Mouse (Mus musculus) limb, embryonic 10.5 days (tissue): ENCODE data around the gene Borcs6. TPM values are rescaled to one million over a fixed set of nuclear protein-coding genes. Genes with fewer than 3 reads are reported as not detected.

ENCODE experiments used
- DNase-seq: peaks from one replicate; pipeline ENCODE4 v3.0.0-alpha.2; 2017; ENCODE audit warnings: low spot score
- H3K27ac ChIP-seq: fragments of 300-500 bp; sonication (generic); 2 replicates; pipeline ENCODE4 v1.5.1; 2016; ENCODE audit warnings: mild to moderate bottlenecking
- H3K27me3 ChIP-seq: fragments of 300-500 bp; sonication (generic); 2 replicates; pipeline ENCODE4 v1.6.1; 2016; ENCODE audit warnings: low read depth, mild to moderate bottlenecking; ENCODE audit not compliant: poor library complexity, severe bottlenecking
- H3K36me3 ChIP-seq: fragments of 300-500 bp; sonication (generic); 2 replicates; pipeline ENCODE4 v1.6.1; 2016; ENCODE audit warnings: mild to moderate bottlenecking, moderate library complexity
- H3K4me1 ChIP-seq: fragments of 300-500 bp; sonication (generic); 2 replicates; pipeline ENCODE4 v1.6.1; 2016
- H3K4me3 ChIP-seq: fragments of 300-500 bp; sonication (generic); 2 replicates; pipeline ENCODE4 v1.5.1; 2016; ENCODE audit warnings: mild to moderate bottlenecking, moderate library complexity
- H3K9me3 ChIP-seq: fragments of 300-500 bp; sonication (generic); replicated peaks from 2 replicates; pipeline ENCODE4 v1.6.1; 2016; ENCODE audit warnings: mild to moderate bottlenecking
- WGBS: fragments of 180-500 bp; shearing (Covaris S2); methylation state at CpG from one replicate; pipeline ENCODE4 v1.1.7; 2016; 5-methylcytosine and 5-hydroxymethylcytosine counted together
- polyA plus RNA-seq: library from polyadenylated mRNA; unstranded; fragments of >200 nt; fragmentation: Nextera tagmentation; extraction: Ambion mirVana; gene quantifications from 2 replicates; pipeline ENCODE4 v1.2.1, GENCODE M21; 2016

The Borcs6 gene
- polyA plus RNA-seq, 1 experiment from 2014 or later, result 6.0 TPM

DNA sequence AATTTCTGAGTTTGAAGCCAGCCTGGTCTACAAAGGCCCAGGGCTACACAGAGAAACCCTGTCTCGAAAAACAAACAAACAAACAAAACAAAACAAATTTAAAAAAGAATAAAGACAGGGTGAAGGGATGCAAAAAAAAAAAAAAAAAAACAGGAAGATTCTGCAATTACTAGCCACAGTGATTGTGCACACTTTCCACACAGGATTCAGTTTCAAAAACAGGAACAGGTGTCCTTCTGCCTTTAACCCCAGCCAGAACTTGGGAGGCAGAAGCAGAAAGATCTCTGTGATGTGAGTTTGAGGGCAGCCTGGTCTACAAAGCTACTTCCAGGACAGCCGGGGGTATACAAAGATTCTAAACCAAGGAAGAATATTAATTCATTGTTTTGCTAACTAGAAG is 1.3 kb upstream of the Borcs6 start:
- Histone ChIP-seq H3K27me3 (0 out of 2 replicates have a peak, but pooled peaks cover 5% of the 10 kb centered on the region), H3K36me3 (peaks cover 13% of the 10 kb centered on the region), H3K27ac (no peak overlapping the region), H3K4me1 (peaks cover 32% of the 10 kb centered on the region), H3K4me3 (peak overlapping the region; percentile 80), H3K9me3 (no peaks in the 10 kb centered on the region)
- DNase-seq, result no peak
- WGBS, result 79% methylated on average over 2 of the region's 2 CpGs

DNA sequence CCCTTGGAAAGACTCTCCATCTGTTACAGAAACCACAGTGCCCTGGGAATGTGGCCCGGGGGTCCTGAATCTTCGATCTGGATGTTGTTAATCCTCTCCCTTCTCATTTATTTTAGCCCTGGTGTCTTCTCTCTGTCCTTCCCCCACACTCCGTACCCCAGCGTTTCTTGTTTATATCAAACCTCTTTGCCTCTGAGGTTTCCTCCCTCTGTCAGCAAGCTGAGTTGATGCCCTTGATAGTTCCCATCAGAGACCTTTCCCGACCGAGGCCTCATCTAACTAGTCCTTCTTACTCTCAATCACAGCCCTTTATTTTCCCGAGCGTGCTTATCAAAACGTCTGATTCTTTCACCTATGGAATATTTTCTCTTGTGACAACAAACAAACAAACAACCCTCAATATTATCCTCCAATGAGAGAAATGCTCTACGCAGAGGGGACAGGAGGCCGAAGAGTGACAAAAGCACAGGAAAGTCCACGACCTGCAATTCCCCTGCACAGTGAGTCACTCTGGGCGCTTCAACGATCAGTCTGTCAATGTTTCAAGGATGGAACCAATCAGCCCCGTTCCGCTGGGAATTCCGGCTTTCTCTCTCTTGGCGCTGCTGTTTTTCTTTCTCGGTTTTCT is 674 bp upstream of the Borcs6 start:
- Histone ChIP-seq H3K27me3 (0 out of 2 replicates have a peak, but pooled peaks cover 5% of the 10 kb centered on the region), H3K4me3 (peak overlapping the region; percentile 80), H3K27ac (peak overlapping the region; percentile 89), H3K4me1 (peaks cover 32% of the 10 kb centered on the region), H3K36me3 (peaks cover 7% of the 10 kb centered on the region), H3K9me3 (no peaks in the 10 kb centered on the region)
- 2% methylated on average over 19 of the region's 19 CpGs for WGBS
- DNase-seq, result no peak

DNA sequence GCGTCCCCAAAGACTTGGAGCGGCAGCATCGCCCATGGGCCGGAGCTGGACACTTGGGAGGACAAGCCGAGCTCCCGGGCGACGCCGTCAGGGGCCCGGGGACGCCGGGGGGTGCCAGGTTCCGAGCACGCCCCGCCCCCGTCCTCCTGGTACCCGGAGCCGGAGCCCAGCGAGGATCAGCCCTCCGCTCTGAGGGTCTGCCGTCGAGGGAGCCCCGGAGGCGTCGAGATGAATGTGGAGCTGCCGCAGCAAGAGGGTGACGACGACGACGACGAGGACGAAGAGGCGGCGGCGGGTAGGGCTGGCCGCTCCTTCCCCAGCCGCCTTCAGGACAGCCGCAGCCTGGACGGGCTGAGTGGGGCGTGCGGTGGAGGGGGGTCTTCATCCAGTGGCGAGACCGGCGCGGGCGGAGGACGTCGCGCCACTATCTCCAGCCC is 476 bp downstream of the Borcs6 start:
- WGBS, result under 1% methylated on average over 47 of the region's 49 CpGs
- H3K4me1 ChIP-seq, result peaks cover 44% of the 10 kb centered on the region

DNA sequence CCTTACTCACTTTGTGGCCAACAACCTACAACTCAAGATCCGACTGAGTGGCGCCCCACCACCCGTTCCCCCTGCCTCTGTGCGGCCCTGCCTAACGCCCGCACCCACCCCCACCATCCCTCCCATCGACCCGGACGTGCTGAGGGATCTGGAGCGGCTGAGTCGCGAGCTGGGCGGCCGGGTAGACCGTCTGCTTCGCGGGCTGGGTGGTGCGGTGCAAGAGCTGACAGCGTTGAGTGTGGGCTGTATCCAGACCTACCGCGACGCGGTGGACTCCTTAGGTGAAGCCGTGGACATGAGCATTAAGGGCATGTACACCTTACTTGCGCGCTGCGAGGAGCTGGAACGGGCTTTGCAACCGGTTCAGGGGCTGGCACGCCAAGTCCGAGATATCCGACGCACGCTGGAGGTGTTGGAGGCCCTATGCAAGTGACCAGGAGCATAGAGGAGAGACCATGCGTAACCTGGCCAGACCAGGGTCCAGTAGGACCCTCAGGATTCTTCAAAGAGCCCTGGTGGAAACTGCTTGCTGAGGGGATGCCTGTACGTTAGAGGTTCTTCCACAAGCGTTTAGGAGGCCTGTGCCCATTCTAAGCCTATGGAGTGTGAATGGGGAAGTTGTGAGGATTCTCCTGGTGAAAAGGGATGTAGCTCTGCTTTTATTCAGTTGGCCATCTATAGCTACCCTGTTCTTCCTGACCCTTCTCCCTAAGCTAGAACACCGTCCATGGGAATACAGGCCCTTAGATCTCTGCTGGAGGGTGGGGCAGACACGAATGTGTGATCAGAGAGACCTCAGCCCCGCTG is 1.1 kb downstream of the Borcs6 start:
- no peaks in the 10 kb centered on the region for H3K36me3 ChIP-seq
- H3K4me3 ChIP-seq, result peak overlapping the region; percentile 80
- peak; percentile 66 for DNase-seq
- under 1% methylated on average over 40 of the region's 40 CpGs for WGBS
- H3K9me3 ChIP-seq, result no peaks in the 10 kb centered on the region
- peak overlapping the region; percentile 89 for H3K27ac ChIP-seq
- peaks cover 46% of the 10 kb centered on the region for H3K4me1 ChIP-seq
- 0 out of 2 replicates have a peak, but pooled peaks cover 5% of the 10 kb centered on the region for H3K27me3 ChIP-seq

More for the DNA sequence above, 476 bp downstream of the Borcs6 start:
- DNase-seq, result no peak
- Histone ChIP-seq H3K4me3 (peak overlapping the region; percentile 80), H3K9me3 (no peaks in the 10 kb centered on the region), H3K36me3 (no peaks in the 10 kb centered on the region), H3K27ac (peak overlapping the region; percentile 89), H3K27me3 (0 out of 2 replicates have a peak, but pooled peaks cover 5% of the 10 kb centered on the region)

DNA sequence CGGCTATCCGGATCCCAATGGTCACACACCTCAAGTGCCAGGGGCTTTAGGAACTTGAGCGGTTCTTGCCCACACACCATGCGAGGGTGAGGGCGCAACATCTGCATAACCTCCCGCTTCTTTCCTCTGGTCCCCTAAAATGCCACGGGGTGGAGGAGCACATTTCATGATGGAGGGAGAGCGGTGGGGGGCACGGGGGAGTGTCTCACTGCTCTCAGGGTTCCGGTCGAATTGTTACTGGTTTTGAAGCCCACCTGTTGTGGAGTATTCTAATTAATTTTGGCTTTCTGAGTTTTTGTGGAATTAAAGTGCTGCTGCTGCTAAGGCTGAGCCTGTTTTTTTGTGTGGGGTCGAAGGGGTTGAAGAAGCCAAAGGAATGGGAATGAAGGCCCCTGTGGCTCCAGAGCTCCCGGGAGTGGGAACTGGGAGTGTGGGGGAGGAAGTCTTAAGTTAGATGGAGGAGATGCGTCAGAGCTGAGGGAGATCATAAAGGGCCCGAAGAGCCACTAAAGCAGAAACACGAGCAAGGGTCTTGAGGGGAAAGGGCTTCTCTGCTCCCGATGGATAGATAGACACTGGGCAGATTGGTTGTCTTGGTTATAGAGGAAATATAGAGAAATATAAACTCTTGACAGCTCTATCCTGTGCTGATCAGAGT is 1.9 kb downstream of the Borcs6 start:
- no peak overlapping the region for H3K27ac ChIP-seq
- WGBS, result 6% methylated on average over 17 of the region's 17 CpGs

DNA sequence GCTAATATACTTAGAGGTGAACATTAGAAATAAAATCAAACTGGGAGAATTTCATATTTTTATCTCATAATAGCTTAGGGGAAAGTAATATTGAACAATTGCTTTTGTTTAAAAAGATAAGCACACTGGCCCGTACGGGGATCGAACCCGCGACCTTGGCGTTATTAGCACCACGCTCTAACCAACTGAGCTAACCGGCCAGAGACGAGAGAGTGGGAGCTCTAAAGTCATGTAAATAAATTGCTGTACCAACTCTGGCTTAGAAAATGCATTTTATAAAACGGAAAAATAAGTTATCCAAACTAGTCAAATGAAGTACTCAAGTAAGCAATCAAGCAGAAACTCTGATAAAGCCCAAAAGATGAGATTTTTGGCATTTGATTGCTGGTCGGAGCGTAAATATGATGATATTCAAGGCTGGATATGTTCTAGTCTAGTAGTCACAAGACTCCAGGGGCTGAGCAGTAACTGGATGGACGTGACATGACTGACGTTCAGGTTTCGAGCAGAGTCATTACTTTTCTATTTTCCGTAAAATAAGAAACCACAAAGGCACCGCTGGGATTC is 2.8 kb downstream of the Borcs6 start:
- H3K9me3 ChIP-seq, result no peaks in the 10 kb centered on the region
- 0 out of 2 replicates have a peak, but pooled peaks cover 5% of the 10 kb centered on the region for H3K27me3 ChIP-seq
- H3K4me1 ChIP-seq, result peaks cover 61% of the 10 kb centered on the region
- peak; percentile 74 for DNase-seq
- no peak overlapping the region for H3K27ac ChIP-seq
- under 1% methylated on average over 17 of the region's 17 CpGs for WGBS
- no peaks in the 10 kb centered on the region for H3K36me3 ChIP-seq
- peak overlapping the region; percentile 81 for H3K4me3 ChIP-seq

More for the DNA sequence above, 1.9 kb downstream of the Borcs6 start:
- peak overlapping the region; percentile 80 for H3K4me3 ChIP-seq
- DNase-seq, result peak; percentile 50
- H3K9me3 ChIP-seq, result no peaks in the 10 kb centered on the region
- H3K27me3 ChIP-seq, result 0 out of 2 replicates have a peak, but pooled peaks cover 5% of the 10 kb centered on the region
- peaks cover 54% of the 10 kb centered on the region for H3K4me1 ChIP-seq
- no peaks in the 10 kb centered on the region for H3K36me3 ChIP-seq

DNA sequence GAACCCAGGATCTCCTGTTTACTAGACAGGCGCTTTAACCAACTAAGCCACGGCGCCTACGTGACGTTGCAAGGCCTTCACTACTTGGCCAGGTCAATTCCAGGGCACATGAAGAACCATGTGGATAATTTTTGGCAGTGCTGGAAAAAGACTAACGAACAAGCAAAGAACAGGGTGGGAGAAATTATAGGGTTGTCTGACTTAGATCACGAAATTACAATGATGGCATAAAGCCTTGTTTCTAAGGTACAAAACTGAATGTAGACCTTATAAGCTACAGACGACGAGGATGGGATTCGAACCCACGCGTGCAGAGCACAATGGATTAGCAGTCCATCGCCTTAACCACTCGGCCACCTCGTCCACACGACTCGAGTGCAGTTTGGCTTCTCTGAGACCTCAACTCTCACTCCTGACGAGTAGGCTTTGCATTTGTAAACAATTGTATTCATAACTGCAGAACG is 3.3 kb downstream of the Borcs6 start:
- no peaks in the 10 kb centered on the region for H3K9me3 ChIP-seq
- peak overlapping the region; percentile 81 for H3K4me3 ChIP-seq
- 0 out of 2 replicates have a peak, but pooled peaks cover 5% of the 10 kb centered on the region for H3K27me3 ChIP-seq
- peak; percentile 96 for DNase-seq
- peaks cover 61% of the 10 kb centered on the region for H3K4me1 ChIP-seq
- under 1% methylated on average over 19 of the region's 19 CpGs for WGBS
- no peaks in the 10 kb centered on the region for H3K36me3 ChIP-seq
- peak overlapping the region; percentile 75 for H3K27ac ChIP-seq

DNA sequence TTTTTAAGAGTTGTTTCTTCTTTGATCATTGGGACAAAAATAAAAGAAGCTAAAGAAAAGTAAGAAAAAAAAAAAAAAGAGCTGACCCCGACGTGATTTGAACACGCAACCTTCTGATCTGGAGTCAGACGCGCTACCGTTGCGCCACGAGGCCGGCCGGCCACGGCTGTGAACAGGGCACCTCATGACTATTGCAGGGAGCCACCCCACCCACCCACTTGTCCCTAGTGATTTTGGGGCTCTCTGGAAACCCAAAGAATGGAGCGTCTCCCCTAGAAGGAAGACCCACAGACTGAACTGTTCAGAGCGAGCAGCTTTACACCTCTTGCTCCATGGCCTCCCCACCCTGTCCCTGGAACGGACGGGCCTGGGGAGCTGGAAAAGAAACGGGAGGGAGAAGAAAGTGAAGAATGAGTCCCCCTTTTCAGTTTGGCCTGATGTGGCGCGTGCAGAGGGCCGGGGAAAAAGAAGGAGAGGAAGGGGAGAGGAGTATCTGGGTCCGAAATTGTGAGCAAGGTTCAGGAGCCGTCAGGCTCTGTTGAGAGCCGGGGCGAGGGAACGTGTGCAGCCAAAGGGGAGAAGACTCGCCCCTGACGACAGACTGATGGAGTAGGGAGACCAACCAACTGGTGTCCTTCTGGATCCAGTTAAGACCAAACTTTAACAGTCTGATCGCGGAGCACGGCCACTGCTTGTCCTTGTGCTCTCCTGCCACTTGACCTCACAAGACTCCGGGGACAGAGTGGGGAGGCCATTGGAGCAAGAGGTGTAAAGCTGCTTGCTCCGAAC is 4.1 kb downstream of the Borcs6 start:
- Histone ChIP-seq H3K27me3 (0 out of 2 replicates have a peak, but pooled peaks cover 5% of the 10 kb centered on the region), H3K4me1 (peaks cover 57% of the 10 kb centered on the region), H3K36me3 (no peaks in the 10 kb centered on the region), H3K27ac (peak overlapping the region; percentile 82), H3K4me3 (peak overlapping the region; percentile 81), H3K9me3 (no peaks in the 10 kb centered on the region)
- WGBS, result 0% methylated on average over 31 of the region's 31 CpGs
- peak; percentile 96 for DNase-seq

DNA sequence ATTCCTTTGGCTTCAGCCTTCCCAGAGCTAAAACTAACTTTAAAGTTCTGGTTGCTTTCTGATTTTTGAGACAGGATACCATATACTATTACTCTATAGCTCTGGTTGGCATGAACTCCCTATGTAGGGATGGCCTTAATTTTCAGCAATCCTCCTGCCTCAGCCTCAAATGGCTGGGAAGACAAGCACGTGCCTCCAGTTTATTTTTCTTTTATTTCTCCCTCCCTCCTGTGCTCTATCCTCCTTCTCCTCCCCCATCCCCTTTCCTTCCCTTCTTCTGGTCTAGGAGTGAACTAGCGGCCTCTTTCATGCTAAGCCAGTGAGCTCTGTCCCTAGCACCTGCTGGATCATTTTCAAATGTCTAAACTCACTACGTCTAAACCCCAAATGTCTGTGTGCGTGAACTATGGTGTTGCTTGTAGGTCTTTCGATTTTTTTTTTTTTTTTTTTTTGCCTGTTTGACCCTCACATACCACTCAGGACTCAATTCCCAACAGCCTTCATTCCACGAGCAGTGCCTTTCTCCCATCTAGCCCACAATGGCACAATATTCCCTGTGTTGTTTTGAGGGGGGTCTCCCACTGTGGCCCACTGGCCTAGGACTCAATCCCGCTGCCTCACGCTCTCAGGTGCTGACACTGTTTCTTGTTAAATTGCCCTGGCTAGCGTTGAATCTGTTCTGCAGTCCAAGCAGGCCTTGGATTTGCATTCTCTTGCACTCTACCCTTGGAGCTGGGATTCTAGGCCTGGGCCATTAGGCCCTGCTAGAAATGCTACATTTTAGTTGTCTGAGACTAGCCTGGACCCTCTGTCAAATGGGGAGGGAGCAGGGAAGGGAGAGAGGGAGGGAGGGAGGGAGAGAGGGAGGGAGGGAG is 5.0 kb downstream of the Borcs6 start:
- Histone ChIP-seq H3K36me3 (no peaks in the 10 kb centered on the region), H3K27ac (peak overlapping the region; percentile 82; the same call in 1 of the 2 replicates)
- 46% methylated on average over 9 of the region's 9 CpGs for WGBS

DNA sequence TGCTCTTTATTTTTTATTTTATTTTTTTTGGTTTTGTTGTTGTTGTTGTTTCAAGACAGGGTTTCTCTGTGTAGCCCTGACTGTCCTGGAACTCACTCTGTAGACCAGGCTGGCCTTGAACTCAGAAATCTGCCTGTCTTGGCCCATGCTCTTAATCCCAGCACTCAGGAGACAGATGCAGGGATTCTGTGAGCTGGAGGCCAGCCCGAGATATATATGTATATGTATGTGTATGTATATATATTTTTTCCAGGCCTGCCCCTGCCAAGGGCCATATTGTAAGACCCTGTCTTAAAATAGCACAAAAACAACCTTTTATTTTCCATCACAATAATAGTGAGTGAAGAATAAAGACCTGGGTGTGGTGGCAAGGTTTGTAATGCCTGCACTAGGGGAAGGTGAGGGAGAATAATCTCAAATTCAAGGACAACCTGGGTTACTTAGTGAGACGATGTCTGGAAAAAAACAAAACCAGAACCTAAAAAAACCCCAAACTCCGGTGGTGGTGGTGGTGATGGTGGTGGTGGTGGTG is 5.9 kb downstream of the Borcs6 start:
- no peaks in the 10 kb centered on the region for H3K9me3 ChIP-seq
- H3K4me1 ChIP-seq, result peaks cover 51% of the 10 kb centered on the region
- 51% methylated on average over 3 of the region's 3 CpGs for WGBS
- H3K27ac ChIP-seq, result no peak overlapping the region
- no peak for DNase-seq
- H3K27me3 ChIP-seq, result 0 out of 2 replicates have a peak, but pooled peaks cover 5% of the 10 kb centered on the region
- H3K4me3 ChIP-seq, result no peak overlapping the region
- H3K36me3 ChIP-seq, result no peaks in the 10 kb centered on the region

More for the DNA sequence above, 5.0 kb downstream of the Borcs6 start:
- Histone ChIP-seq H3K27me3 (0 out of 2 replicates have a peak, but pooled peaks cover 5% of the 10 kb centered on the region), H3K4me3 (peak overlapping the region; percentile 81), H3K4me1 (peaks cover 53% of the 10 kb centered on the region), H3K9me3 (no peaks in the 10 kb centered on the region)
- DNase-seq, result no peak
